Mouse (Mus musculus) heart, postnatal 10 days (tissue): Measurements from ENCODE around the gene Sowahd. TPM values are rescaled to one million over a fixed set of nuclear protein-coding genes. Genes with fewer than 3 reads are reported as not detected.

Source experiments
- DNase-seq, 2 experiments: peaks; one replicate each; pipeline ENCODE4 v3.0.0; 2021
- intact Hi-C: fragments of 180-260 bp; cut with DNase I; formaldehyde crosslinking; loops from one replicate; pipeline ENCODE4 v1.15.1; 2025
- total RNA-seq, 2 experiments: library from RNA; stranded (reverse); gene quantifications; 2 replicates each; pipeline ENCODE4 v1.2.3; 2021

Sowahd gene
- total RNA-seq, 2 experiments from 2014 or later, result not detected

DNA sequence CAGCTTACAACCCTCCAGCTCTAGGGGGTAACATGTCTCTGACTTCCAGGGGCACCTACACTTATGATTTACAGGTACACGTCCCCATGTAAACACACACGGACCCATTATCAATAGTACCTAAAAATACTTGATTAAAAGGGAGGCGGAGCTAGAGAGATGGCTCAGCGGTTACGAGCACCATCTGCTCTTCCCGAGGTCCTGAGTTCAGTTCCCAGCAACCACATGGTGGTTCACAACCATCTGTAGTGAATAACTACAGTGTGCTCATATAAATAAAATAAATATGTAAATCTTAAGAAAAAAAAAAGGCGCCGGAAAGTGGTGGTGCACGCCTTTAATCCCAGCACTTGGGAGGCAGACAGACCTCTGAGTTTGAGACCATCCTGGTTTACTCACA lies 37.0 kb downstream of the Sowahd start:
- no peak for DNase-seq
- intact Hi-C loops, result no loop called here

DNA sequence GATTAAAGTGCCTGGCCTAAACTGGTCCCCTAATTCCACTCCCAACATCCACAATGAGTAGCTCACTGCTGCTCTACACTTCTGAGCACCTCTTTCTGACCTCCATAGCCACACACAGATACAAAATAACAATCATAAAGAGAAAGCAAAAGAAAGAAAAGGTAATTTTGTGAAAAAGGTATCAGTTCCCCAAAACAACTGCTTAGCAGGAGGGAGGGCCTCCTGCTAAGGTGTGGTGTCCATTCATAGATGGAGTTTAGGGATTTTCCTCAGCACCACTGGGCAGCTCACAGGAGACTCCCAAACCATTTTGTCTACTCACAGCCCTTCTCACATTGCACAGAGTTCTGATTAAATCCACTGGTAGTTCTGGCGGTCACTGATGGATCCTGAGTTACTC lies 40.1 kb downstream of the Sowahd start:
- intact Hi-C loops, result loop anchor here (2.0 kb wide), 1 partner anchor 20 kb away; no protein-coding TSS in a partner anchor

DNA sequence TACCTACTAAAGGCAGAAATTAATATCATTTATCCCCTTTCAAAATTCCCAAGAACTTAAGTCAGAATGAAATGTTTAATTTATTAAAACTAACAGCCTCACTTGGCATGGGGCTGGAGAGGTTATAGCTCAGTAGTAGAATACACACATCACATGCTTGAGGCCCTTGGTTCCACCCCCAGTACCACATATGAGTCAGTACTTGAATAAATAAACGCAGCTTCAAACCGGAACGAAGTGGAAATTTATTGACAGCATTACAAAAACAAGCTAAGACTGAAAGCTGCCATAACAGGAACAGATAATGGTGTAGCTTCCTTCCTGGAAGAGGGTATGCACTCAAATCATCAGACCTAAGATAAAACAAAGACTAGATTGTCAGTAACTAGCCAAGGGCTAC lies 42.8 kb downstream of the Sowahd start:
- DNase-seq, result no peak
- intact Hi-C loops, result no loop called here

More for the DNA sequence above, 40.1 kb downstream of the Sowahd start:
- no peak for DNase-seq

DNA sequence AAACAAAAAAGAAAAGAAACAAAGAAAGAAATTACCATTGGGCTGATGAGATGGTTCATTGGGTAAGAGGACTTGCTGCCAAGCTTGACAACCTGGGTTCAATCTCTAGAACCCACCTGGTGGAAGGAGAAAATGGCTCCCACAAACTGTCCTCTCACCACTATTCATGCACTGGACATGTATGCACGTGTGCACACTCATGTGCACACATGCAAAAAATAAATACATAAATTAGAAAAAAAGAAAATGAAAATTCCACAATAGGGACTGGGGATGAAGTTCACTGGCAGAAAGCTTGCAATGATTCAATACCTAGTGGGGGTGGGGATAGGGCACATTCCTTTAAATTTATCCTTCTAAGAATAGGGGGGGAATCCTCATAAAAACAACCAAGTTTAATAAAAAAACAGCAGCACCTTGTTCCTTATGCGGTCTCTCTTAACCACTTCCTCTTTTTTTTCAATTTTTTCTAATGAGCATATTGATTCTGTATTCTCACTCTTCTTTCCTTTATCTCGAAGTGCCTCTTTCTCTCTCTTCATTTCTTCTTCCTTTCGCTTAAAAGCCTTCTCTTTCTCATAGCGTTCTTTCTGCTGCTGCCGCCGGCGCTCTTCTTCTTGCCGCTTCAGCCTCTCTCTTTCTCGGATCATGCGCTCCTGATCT lies 46.6 kb downstream of the Sowahd start:
- DNase-seq, result no peak
- intact Hi-C loops, result no loop called here

DNA sequence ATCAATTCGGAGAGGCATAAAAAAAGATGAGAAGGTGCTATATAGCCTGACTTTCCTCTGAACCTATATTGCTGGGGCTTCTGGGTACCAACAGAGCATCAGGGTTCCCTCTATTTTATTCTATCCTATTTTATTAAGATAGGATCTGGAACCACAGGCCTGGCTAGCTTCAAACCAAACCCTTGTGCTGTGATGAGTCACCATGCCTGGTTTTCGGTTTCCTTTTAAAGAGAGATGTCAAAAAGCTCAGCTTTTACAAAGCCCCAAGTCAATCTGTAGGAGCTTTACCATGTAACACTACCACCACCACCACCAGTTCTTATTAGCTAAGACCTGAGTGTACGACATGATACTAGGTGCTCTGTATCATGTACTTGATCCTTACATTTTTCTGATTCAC lies 50.0 kb downstream of the Sowahd start:
- intact Hi-C loops, result no loop called here
- DNase-seq, result no peak

Other genes with a start within 250 kb of the Sowahd start
- 10 to 100 TPM; 74.7 to 76.4 TPM for gene Ube2a, start 174.9 kb upstream of the Sowahd start, total RNA-seq
- gene C330007P06Rik, start 174.7 kb upstream of the Sowahd start, total RNA-seq, result 10 to 100 TPM; 19.2 to 22.3 TPM
- gene Nkrf, start 145.9 kb upstream of the Sowahd start, total RNA-seq, result 1 to 10 TPM; 3.2 to 3.9 TPM
- gene Sept6, start 57.1 kb upstream of the Sowahd start, total RNA-seq, result 10 to 100 TPM; 23.2 to 25.0 TPM
- gene Rpl39, start 36.6 kb downstream of the Sowahd start, total RNA-seq, result 100 to 1,000 TPM; 487 to 510 TPM
- gene Upf3b, start 61.5 kb downstream of the Sowahd start, total RNA-seq, result 1 to 10 TPM; 8.2 to 9.1 TPM
- 10 to 100 TPM; 10.7 to 12.2 TPM for gene Nkap, start 78.0 kb downstream of the Sowahd start, total RNA-seq
- gene Akap14, start 120.0 kb downstream of the Sowahd start, total RNA-seq, result not detected
- gene Ndufa1, start 142.3 kb downstream of the Sowahd start, total RNA-seq, result 100 to 1,000 TPM; 829 to 849 TPM
- gene Rnf113a1, start 142.4 kb downstream of the Sowahd start, total RNA-seq, result 1 to 10 TPM; 2.9 to 4.1 TPM
- gene Gm9, start 162.2 kb downstream of the Sowahd start, total RNA-seq, result not detected
- not detected for gene Rhox1, start 173.4 kb downstream of the Sowahd start, total RNA-seq
- not detected for gene Rhox2a, start 196.1 kb downstream of the Sowahd start, total RNA-seq
- not detected for gene Rhox3a, start 201.1 kb downstream of the Sowahd start, total RNA-seq
- not detected for gene Rhox4a, start 216.5 kb downstream of the Sowahd start, total RNA-seq